Mouse (Mus musculus) c-Kit-positive CD71-negative TER-119-negative erythroid progenitor cells, embryonic 14.5 days (primary cell): ENCODE results near the gene Uncx.
A peak's percentile ranks its signal among the peaks of the same experiment; 100 is the strongest.

ENCODE experiments used
- DNase-seq: peaks from one replicate; pipeline ENCODE4 v3.0.0-alpha.2; 2013; ENCODE audit warnings: low read depth

Gene Uncx

GRCm38 (mm10) chr5:139542556-139542955 lies 738 bp upstream of the Uncx start:
- no peak for DNase-seq

GRCm38 (mm10) chr5:139543650-139544270 lies 466 bp downstream of the Uncx start:
- DNase-seq = no peak

- no peak for DNase-seq
Measured at GRCm38 (mm10) chr5:139544271-139545135, 1.2 kb downstream of the Uncx start.

- DNase-seq = no peak
Measured at GRCm38 (mm10) chr5:139545221-139545620, 1.9 kb downstream of the Uncx start.

- no peak for DNase-seq
Measured at GRCm38 (mm10) chr5:139545673-139546335, 2.5 kb downstream of the Uncx start.

- no peak for DNase-seq
Measured at GRCm38 (mm10) chr5:139546336-139546770, 3.1 kb downstream of the Uncx start.

- DNase-seq = no peak
Measured at GRCm38 (mm10) chr5:139546771-139547420, 3.6 kb downstream of the Uncx start.

GRCm38 (mm10) chr5:139547421-139547931 lies 4.2 kb downstream of the Uncx start:
- DNase-seq = no peak

GRCm38 (mm10) chr5:139553446-139554273 lies 10.4 kb downstream of the Uncx start:
- DNase-seq = no peak

- DNase-seq = no peak
Measured at GRCm38 (mm10) chr5:139554478-139555335, 11.4 kb downstream of the Uncx start.

GRCm38 (mm10) chr5:139555476-139556115 lies 12.3 kb downstream of the Uncx start:
- peak; percentile 29 for DNase-seq

- DNase-seq = no peak
Measured at GRCm38 (mm10) chr5:139556116-139556678, 12.9 kb downstream of the Uncx start.

GRCm38 (mm10) chr5:139557079-139557478 lies 13.8 kb downstream of the Uncx start:
- DNase-seq = no peak

GRCm38 (mm10) chr5:139557531-139558467 lies 14.5 kb downstream of the Uncx start:
- no peak for DNase-seq

- DNase-seq = no peak
Measured at GRCm38 (mm10) chr5:139558468-139558804, 15.1 kb downstream of the Uncx start.

GRCm38 (mm10) chr5:139558917-139559660 lies 15.8 kb downstream of the Uncx start:
- DNase-seq = no peak

- DNase-seq = no peak
Measured at GRCm38 (mm10) chr5:139559782-139560181, 16.5 kb downstream of the Uncx start.
